Mouse (Mus musculus): ENCODE results near the gene Rcl1.

Gene Rcl1

GRCm38 (mm10) chr19:29112662-29113061 lies 11.5 kb downstream of the Rcl1 start:
- no peak for DNase-seq (ENCODE audit: extremely low read depth, low read depth)

- DNase-seq (ENCODE audit: extremely low read depth, low read depth) = no peak
These were observed 12.8 kb downstream of the Rcl1 start for GRCm38 (mm10) chr19:29113746-29114649.

GRCm38 (mm10) chr19:29116796-29117195 lies 15.6 kb downstream of the Rcl1 start:
- DNase-seq (ENCODE audit: extremely low read depth, low read depth) = no peak

GRCm38 (mm10) chr19:29118196-29118595 lies 17.0 kb downstream of the Rcl1 start:
- no peak for DNase-seq (ENCODE audit: extremely low read depth, low read depth)

GRCm38 (mm10) chr19:29120311-29120710 lies 19.1 kb downstream of the Rcl1 start:
- no peak for DNase-seq (ENCODE audit: extremely low read depth, low read depth)

GRCm38 (mm10) chr19:29121394-29121793 lies 20.2 kb downstream of the Rcl1 start:
- no peak for DNase-seq (ENCODE audit: extremely low read depth, low read depth)

GRCm38 (mm10) chr19:29124886-29125585 lies 23.9 kb downstream of the Rcl1 start:
- DNase-seq (ENCODE audit: extremely low read depth, low read depth) = no peak

GRCm38 (mm10) chr19:29126347-29127015 lies 25.3 kb downstream of the Rcl1 start:
- DNase-seq (ENCODE audit: extremely low read depth, low read depth) = no peak

GRCm38 (mm10) chr19:29127331-29127730 lies 26.2 kb downstream of the Rcl1 start:
- DNase-seq (ENCODE audit: extremely low read depth, low read depth) = no peak

- no peak for DNase-seq (ENCODE audit: extremely low read depth, low read depth)
These were observed 27.0 kb downstream of the Rcl1 start for GRCm38 (mm10) chr19:29128217-29128616.

- no peak for DNase-seq (ENCODE audit: extremely low read depth, low read depth)
These were observed 28.4 kb downstream of the Rcl1 start for GRCm38 (mm10) chr19:29129551-29129950.

- DNase-seq (ENCODE audit: extremely low read depth, low read depth) = no peak
These were observed 30.0 kb downstream of the Rcl1 start for GRCm38 (mm10) chr19:29131171-29131570.

- no peak for DNase-seq (ENCODE audit: extremely low read depth, low read depth)
These were observed 33.1 kb downstream of the Rcl1 start for GRCm38 (mm10) chr19:29134293-29134692.

GRCm38 (mm10) chr19:29135172-29135736 lies 34.1 kb downstream of the Rcl1 start:
- peak; percentile 16 for DNase-seq (ENCODE audit: extremely low read depth, low read depth)

- DNase-seq (ENCODE audit: extremely low read depth, low read depth) = no peak
These were observed 37.5 kb downstream of the Rcl1 start for GRCm38 (mm10) chr19:29138546-29139270.

GRCm38 (mm10) chr19:29139699-29140456 lies 38.7 kb downstream of the Rcl1 start:
- no peak for DNase-seq (ENCODE audit: extremely low read depth, low read depth)

- DNase-seq (ENCODE audit: extremely low read depth, low read depth) = no peak
These were observed 39.8 kb downstream of the Rcl1 start for GRCm38 (mm10) chr19:29140933-29141332.

- DNase-seq (ENCODE audit: extremely low read depth, low read depth) = no peak
These were observed 41.1 kb downstream of the Rcl1 start for GRCm38 (mm10) chr19:29142307-29142706.

GRCm38 (mm10) chr19:29145421-29145820 lies 44.2 kb downstream of the Rcl1 start:
- DNase-seq (ENCODE audit: extremely low read depth, low read depth) = no peak

GRCm38 (mm10) chr19:29146820-29147219 lies 45.6 kb downstream of the Rcl1 start:
- DNase-seq (ENCODE audit: extremely low read depth, low read depth) = no peak

Measured in MEL-GATA-1-ER (cell line).